Mouse (Mus musculus): ENCODE results near the gene Car9. TPM values are rescaled to one million over a fixed set of nuclear protein-coding genes. Genes with fewer than 3 reads are reported as not detected.

The Car9 gene
- polyA plus RNA-seq (2014; fragmentation: Illumina TruSeq; extraction: RNeasy Lipid Tissue Mini Kit (QIAGEN cat#74804); ENCODE audit: low read depth, low replicate concordance): 0.72 TPM

DNA sequence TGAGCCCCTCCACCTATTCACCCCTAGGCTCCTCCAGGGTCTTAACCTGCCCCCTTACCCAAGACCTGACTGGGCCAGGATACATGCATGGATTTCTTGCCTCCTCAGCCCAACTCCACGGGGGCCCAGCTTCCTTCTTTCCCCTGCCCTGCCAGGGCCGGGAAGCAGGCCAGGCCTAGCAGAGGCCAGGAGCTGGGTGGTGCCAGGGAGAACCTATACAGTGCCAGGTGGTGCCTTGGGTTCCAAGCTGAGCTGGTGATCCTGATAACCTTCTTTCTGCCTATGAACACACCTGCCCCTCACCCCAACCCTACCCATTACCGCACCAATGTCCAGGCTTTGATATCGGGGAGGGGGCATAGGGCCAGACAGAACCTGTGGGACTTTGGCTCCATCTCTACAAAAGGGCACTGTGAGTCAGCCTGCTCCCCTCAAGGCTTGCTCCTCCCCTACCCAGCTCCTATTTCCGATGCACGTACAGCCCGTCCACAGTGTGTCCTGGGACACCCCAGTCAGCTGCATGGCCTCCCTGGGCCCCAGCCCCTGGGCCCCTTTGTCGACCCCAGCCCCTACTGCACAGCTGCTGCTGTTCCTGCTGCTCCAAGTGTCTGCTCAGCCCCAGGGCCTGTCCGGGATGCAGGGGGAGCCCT is at the start of gene Car9:
TSS of gene Car9 (plus strand) at position 431 of the 650 bp plus-strand sequence.

DNA sequence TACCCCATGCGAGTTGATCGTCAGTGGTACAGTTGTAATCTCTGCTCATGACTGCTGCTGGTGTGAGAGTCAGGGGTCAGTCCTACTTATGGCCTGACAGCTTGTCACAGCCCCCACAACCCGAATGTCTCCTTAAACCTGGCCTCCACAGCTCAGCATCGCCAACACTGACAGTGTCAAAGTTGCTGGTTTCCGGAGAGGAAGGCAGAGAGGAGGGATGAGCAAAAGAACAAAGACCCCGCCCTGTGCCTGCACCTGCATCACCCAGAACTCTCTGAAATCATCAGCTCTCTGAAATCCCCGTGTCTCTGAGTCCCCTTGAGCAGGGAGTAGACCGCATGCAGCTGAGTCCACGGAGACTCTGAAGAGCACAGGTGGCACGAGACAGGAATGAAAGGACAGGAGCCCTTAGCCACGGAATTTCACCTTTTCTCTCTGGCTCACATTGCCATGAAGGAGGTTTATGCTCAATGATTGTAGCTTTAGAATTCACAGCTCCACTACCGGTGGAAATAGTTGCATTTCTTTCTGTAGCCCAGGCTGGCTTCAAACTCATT is 23.2 kb upstream of the Car9 start, which contains the start of gene Sit1:
TSS of gene Sit1 (minus strand) at position 200 of the 557 bp plus-strand sequence.

DNA sequence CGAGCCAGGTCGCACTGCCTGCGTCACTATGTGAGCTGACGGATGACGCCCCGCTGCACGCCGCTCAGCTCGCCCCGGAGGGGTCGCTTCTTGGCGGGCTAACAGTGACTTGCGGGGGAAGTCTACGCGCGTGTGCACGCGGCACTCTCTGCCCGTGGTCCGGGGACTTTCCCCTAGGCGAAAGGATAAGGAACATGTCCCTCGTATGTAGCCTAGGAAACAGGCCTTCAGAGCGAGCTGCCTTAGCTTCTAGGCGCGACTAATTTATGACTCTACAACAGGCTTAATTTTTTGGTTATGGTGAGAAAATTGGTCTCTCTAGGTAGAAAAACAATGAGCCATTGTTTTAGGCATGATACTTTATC is 14.0 kb upstream of the Car9 start, which contains the start of gene Ccdc107:
TSS of gene Ccdc107 (plus strand) at position 80 of the 365 bp plus-strand sequence.

DNA sequence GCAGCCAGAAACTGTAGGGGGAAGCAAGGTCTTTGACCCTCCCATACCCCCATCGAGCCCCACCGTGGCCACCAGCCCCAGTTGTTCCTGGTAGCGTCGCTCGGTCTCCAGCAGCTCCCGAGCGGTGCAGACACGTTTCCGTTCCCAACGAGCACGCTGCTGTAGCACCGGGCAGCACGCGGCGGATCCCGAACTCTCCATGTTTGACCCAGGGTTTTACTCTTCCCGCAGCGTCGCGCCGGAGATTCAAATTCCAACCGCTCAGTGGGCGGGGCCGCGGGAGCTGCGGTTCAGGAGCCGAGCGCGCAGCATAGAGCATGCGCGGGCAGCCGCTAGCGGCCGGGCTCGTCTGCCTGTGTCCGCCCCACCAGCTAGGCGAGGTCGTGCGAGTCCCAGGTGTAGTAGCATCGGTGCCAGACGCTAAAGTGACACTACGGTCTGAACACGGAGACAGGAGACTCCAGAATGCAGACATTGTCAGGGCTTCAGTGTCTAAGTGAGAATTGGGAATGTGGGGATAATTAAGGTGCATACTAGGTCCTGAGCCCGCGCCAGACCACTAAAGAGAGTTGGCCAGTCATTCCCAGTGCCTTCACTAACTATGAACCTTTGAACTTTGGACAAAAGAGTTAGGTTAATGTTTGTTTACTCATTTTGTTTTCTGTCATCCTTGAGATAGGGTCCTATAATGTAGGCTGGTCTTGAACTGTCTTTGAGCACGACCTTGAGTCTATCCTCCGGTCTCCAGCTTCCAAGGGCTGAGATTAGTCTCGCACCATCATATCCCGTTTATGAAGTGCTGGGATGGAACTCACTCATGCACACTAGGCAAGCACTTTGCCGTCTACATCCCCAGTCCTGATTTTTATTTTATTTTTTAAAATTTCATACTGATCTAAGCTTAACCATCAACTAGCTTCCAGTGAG is 7.1 kb upstream of the Car9 start, which contains the start of gene Arhgef39:
TSS of gene Arhgef39 (minus strand) at position 289 of the 927 bp plus-strand sequence.

DNA sequence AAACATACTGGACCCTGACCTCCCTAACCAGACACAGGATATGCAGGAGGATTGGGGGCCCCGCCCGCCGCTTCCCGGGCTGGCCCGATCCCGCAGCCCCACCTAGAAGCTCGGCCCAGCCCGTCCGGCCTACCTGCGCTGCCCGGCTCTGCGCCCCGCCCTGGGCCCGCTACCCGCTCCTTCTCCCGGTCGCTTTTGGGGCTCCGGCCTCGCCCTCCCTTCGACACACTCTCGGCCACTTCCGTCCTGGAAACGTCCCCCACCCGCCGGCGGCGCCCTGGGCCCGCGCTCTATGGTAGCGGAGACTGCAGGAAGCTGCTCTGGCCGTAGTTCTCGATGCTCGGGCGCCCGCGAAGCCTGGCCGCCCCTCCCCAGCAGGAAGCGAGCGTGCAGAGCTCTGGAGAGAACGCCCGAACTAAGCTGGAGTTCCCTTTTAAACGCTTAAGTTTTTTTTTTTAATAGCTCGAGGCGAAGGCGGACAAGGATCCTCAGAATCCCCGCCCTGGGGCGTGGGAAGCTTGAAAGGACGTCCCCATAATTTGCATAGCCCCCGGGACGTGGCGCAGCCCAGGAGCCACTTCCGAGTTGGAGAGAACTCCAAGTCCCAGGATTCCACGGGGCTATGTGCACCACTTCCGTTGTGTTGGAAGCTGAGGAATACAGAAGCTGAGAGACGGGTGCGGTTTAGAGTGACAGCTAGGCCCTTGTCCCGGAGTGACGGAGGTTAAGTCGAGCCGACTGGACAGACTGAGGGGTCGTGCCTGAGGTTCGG is 55.4 kb downstream of the Car9 start, which contains the start of the genes Creb3 and Tln1:
TSS of gene Creb3 (plus strand) at position 336 of the 772 bp plus-strand sequence.
TSS of gene Tln1 (minus strand) at position 695 of the 772 bp plus-strand sequence.

Other genes starting within 250 kb of the Car9 start
- gene Atp8b5, start 239.8 kb upstream of the Car9 start, polyA plus RNA-seq (2014; fragmentation: Illumina TruSeq; extraction: RNeasy Lipid Tissue Mini Kit (QIAGEN cat#74804); ENCODE audit: low read depth, low replicate concordance): 1.4 TPM
- 17.7 TPM for gene Rusc2, start 125.0 kb upstream of the Car9 start, polyA plus RNA-seq (2014; fragmentation: Illumina TruSeq; extraction: RNeasy Lipid Tissue Mini Kit (QIAGEN cat#74804); ENCODE audit: low read depth, low replicate concordance)
- 3.9 TPM for gene Fam166b, start 77.8 kb upstream of the Car9 start, polyA plus RNA-seq (2014; fragmentation: Illumina TruSeq; extraction: RNeasy Lipid Tissue Mini Kit (QIAGEN cat#74804); ENCODE audit: low read depth, low replicate concordance)
- 47.5 TPM for gene Tesk1, start 65.0 kb upstream of the Car9 start, polyA plus RNA-seq (2014; fragmentation: Illumina TruSeq; extraction: RNeasy Lipid Tissue Mini Kit (QIAGEN cat#74804); ENCODE audit: low read depth, low replicate concordance)
- gene Cd72, start 52.3 kb upstream of the Car9 start, polyA plus RNA-seq (2014; fragmentation: Illumina TruSeq; extraction: RNeasy Lipid Tissue Mini Kit (QIAGEN cat#74804); ENCODE audit: low read depth, low replicate concordance): 6.7 TPM
- gene Sit1, start 23.2 kb upstream of the Car9 start, polyA plus RNA-seq (2014; fragmentation: Illumina TruSeq; extraction: RNeasy Lipid Tissue Mini Kit (QIAGEN cat#74804); ENCODE audit: low read depth, low replicate concordance): not detected
- 55.0 TPM for gene Ccdc107, start 14.1 kb upstream of the Car9 start, polyA plus RNA-seq (2014; fragmentation: Illumina TruSeq; extraction: RNeasy Lipid Tissue Mini Kit (QIAGEN cat#74804); ENCODE audit: low read depth, low replicate concordance)
- 1.2 TPM for gene Arhgef39, start 7.3 kb upstream of the Car9 start, polyA plus RNA-seq (2014; fragmentation: Illumina TruSeq; extraction: RNeasy Lipid Tissue Mini Kit (QIAGEN cat#74804); ENCODE audit: low read depth, low replicate concordance)
- 128 TPM for gene Tpm2, start 16.8 kb downstream of the Car9 start, polyA plus RNA-seq (2014; fragmentation: Illumina TruSeq; extraction: RNeasy Lipid Tissue Mini Kit (QIAGEN cat#74804); ENCODE audit: low read depth, low replicate concordance)
- gene Creb3, start 55.4 kb downstream of the Car9 start, polyA plus RNA-seq (2014; fragmentation: Illumina TruSeq; extraction: RNeasy Lipid Tissue Mini Kit (QIAGEN cat#74804); ENCODE audit: low read depth, low replicate concordance): 45.7 TPM
- 59.0 TPM for gene Tln1, start 55.7 kb downstream of the Car9 start, polyA plus RNA-seq (2014; fragmentation: Illumina TruSeq; extraction: RNeasy Lipid Tissue Mini Kit (QIAGEN cat#74804); ENCODE audit: low read depth, low replicate concordance)
- gene Rgp1, start 71.7 kb downstream of the Car9 start, polyA plus RNA-seq (2014; fragmentation: Illumina TruSeq; extraction: RNeasy Lipid Tissue Mini Kit (QIAGEN cat#74804); ENCODE audit: low read depth, low replicate concordance): 40.1 TPM
- gene Gba2, start 71.9 kb downstream of the Car9 start, polyA plus RNA-seq (2014; fragmentation: Illumina TruSeq; extraction: RNeasy Lipid Tissue Mini Kit (QIAGEN cat#74804); ENCODE audit: low read depth, low replicate concordance): 12.9 TPM
- 0.79 TPM for gene Msmp, start 77.5 kb downstream of the Car9 start, polyA plus RNA-seq (2014; fragmentation: Illumina TruSeq; extraction: RNeasy Lipid Tissue Mini Kit (QIAGEN cat#74804); ENCODE audit: low read depth, low replicate concordance)
- 30.2 TPM for gene Npr2, start 125.0 kb downstream of the Car9 start, polyA plus RNA-seq (2014; fragmentation: Illumina TruSeq; extraction: RNeasy Lipid Tissue Mini Kit (QIAGEN cat#74804); ENCODE audit: low read depth, low replicate concordance)
- gene Spag8, start 146.6 kb downstream of the Car9 start, polyA plus RNA-seq (2014; fragmentation: Illumina TruSeq; extraction: RNeasy Lipid Tissue Mini Kit (QIAGEN cat#74804); ENCODE audit: low read depth, low replicate concordance): 3.8 TPM
- 120 TPM for gene Hint2, start 149.5 kb downstream of the Car9 start, polyA plus RNA-seq (2014; fragmentation: Illumina TruSeq; extraction: RNeasy Lipid Tissue Mini Kit (QIAGEN cat#74804); ENCODE audit: low read depth, low replicate concordance)
- gene Tmem8b, start 162.0 kb downstream of the Car9 start, polyA plus RNA-seq (2014; fragmentation: Illumina TruSeq; extraction: RNeasy Lipid Tissue Mini Kit (QIAGEN cat#74804); ENCODE audit: low read depth, low replicate concordance): 11.5 TPM
- 4.8 TPM for gene Fam221b, start 162.2 kb downstream of the Car9 start, polyA plus RNA-seq (2014; fragmentation: Illumina TruSeq; extraction: RNeasy Lipid Tissue Mini Kit (QIAGEN cat#74804); ENCODE audit: low read depth, low replicate concordance)
- not detected for gene Olfr70, start 193.8 kb downstream of the Car9 start, polyA plus RNA-seq (2014; fragmentation: Illumina TruSeq; extraction: RNeasy Lipid Tissue Mini Kit (QIAGEN cat#74804); ENCODE audit: low read depth, low replicate concordance)
- gene Olfr71, start 203.3 kb downstream of the Car9 start, polyA plus RNA-seq (2014; fragmentation: Illumina TruSeq; extraction: RNeasy Lipid Tissue Mini Kit (QIAGEN cat#74804); ENCODE audit: low read depth, low replicate concordance): not detected
- gene Hrct1, start 220.2 kb downstream of the Car9 start, polyA plus RNA-seq (2014; fragmentation: Illumina TruSeq; extraction: RNeasy Lipid Tissue Mini Kit (QIAGEN cat#74804); ENCODE audit: low read depth, low replicate concordance): 13.1 TPM
- 4.6 TPM for gene Spaar, start 223.1 kb downstream of the Car9 start, polyA plus RNA-seq (2014; fragmentation: Illumina TruSeq; extraction: RNeasy Lipid Tissue Mini Kit (QIAGEN cat#74804); ENCODE audit: low read depth, low replicate concordance)

All from adipose tissue, adult 10 weeks (tissue).